Mouse (Mus musculus) hindbrain, embryonic 12.5 days (tissue): ENCODE measurements around the gene Gm20388. TPM values are rescaled to one million over a fixed set of nuclear protein-coding genes. Genes with fewer than 3 reads are reported as not detected.

Experiments
- ATAC-seq: fragments of 200-750 bp; cut with Nextera tagmentation; 2 replicates; pipeline ENCODE4 v1.8.0; 2017; ENCODE audit warnings: moderate TSS enrichment; ENCODE audit not compliant: low FRiP score
- H3K27ac ChIP-seq: fragments of 300-500 bp; sonication (generic); 2 replicates; pipeline ENCODE4 v1.5.1; 2016; ENCODE audit warnings: mild to moderate bottlenecking
- H3K27me3 ChIP-seq: fragments of 300-500 bp; sonication (generic); 2 replicates; pipeline ENCODE4 v1.6.1; 2016; ENCODE audit warnings: mild to moderate bottlenecking
- H3K36me3 ChIP-seq: fragments of 300-500 bp; sonication (generic); 2 replicates; pipeline ENCODE4 v1.6.1; 2016; ENCODE audit warnings: mild to moderate bottlenecking
- H3K4me1 ChIP-seq: fragments of 300-500 bp; sonication (generic); 2 replicates; pipeline ENCODE4 v1.6.1; 2016
- H3K4me2 ChIP-seq: fragments of 300-500 bp; sonication (generic); replicated peaks from 2 replicates; pipeline ENCODE4 v1.6.1; 2016; ENCODE audit warnings: mild to moderate bottlenecking
- H3K4me3 ChIP-seq: fragments of 300-500 bp; sonication (generic); 2 replicates; pipeline ENCODE4 v1.5.1; 2016; ENCODE audit warnings: mild to moderate bottlenecking
- H3K9ac ChIP-seq: fragments of 300-500 bp; sonication (generic); 2 replicates; pipeline ENCODE4 v1.6.1; 2016; ENCODE audit warnings: mild to moderate bottlenecking, moderate library complexity
- H3K9me3 ChIP-seq: fragments of 300-500 bp; sonication (generic); replicated peaks from 2 replicates; pipeline ENCODE4 v1.6.1; 2016; ENCODE audit warnings: mild to moderate bottlenecking
- WGBS: fragments of 180-500 bp; shearing (Covaris S2); methylation state at CpG from one replicate; pipeline ENCODE4 v1.1.7; 2016; 5-methylcytosine and 5-hydroxymethylcytosine counted together
- polyA plus RNA-seq: library from polyadenylated mRNA; unstranded; fragments of >200 nt; fragmentation: Nextera tagmentation; extraction: Ambion mirVana; gene quantifications from 2 replicates; pipeline ENCODE4 v1.2.1, GENCODE M21; 2016

Gm20388 gene
- polyA plus RNA-seq, 1 experiment from 2014 or later: not detected

DNA sequence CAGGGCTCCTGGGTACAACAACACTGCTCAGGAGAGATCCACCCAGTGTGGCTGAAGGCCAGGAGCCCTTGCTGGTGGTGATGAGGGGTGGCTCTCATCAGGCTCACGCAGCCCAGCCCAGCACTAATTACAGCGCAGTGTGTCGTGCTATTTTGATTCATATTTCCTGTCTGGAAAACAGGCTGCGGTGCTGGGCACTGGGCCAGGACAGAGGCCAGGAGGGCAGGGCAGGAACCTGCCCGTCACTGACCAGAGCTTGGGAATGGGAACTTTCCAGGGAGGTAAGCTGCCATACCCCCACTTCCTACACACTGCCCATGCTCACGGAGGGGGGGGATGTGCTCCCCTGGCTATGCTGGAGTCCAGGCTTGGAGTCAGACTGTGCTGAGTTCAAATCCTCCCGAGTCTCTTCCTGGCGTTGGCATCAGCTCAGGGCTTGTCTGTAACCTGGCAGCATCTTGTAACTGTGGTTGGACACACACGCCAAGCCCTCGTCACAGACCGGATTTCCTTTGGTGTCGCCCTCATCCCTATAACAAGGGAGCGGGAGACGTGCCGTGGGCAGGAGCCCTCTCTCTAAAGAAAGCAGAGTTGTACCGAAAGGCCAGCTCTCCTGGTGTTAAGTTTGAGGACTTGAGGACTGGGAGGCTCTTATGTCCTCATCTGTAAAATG lies 1540.9 kb downstream of the Gm20388 start:
- H3K4me1 ChIP-seq: no peaks in the 10 kb centered on the region
- no peak overlapping the region for H3K4me3 ChIP-seq
- H3K4me2 ChIP-seq: no peak overlapping the region
- no peak overlapping the region for H3K27ac ChIP-seq
- H3K27me3 ChIP-seq: no peaks in the 10 kb centered on the region
- 82% methylated on average over 16 of the region's 16 CpGs for WGBS
- no peaks in the 10 kb centered on the region for H3K36me3 ChIP-seq
- no peaks in the 10 kb centered on the region for H3K9me3 ChIP-seq
- ATAC-seq: no peak
- no peak overlapping the region for H3K9ac ChIP-seq

- Histone ChIP-seq H3K4me2 (no peak overlapping the region), H3K36me3 (no peaks in the 10 kb centered on the region), H3K4me3 (no peak overlapping the region), H3K9me3 (no peaks in the 10 kb centered on the region), H3K9ac (no peak overlapping the region), H3K27me3 (no peaks in the 10 kb centered on the region), H3K27ac (no peak overlapping the region), H3K4me1 (no peaks in the 10 kb centered on the region)
- no peak for ATAC-seq
- 90% methylated on average over 17 of the region's 17 CpGs for WGBS
Measured at GRCm38 (mm10) chr8:121454737-121455136, 1544.1 kb downstream of the Gm20388 start.

GRCm38 (mm10) chr8:121461192-121461591 lies 1550.6 kb downstream of the Gm20388 start:
- Histone ChIP-seq H3K27me3 (no peaks in the 10 kb centered on the region), H3K27ac (no peak overlapping the region)
- WGBS: 54% methylated on average over 3 of the region's 3 CpGs

DNA sequence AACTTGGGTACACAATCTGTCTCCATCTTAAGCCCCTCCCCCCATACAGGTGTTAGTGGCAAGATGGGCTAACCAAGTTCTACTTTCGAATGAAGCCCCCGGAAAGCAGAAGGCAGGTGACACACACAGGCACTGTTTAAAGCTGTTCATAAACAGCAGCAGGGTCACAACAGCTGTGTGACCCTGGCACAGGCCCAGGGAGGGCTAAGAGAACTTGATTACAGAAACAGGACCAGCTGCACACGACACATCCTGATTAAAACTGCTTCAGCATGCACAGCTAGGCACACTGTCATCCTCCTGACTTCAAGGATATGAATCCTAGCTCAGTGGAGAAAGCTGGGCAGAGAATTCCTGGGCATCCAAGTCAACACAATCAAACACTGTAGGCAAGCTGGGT lies 1551.5 kb downstream of the Gm20388 start:
- Histone ChIP-seq H3K4me2 (no peak overlapping the region), H3K27me3 (no peaks in the 10 kb centered on the region), H3K4me1 (peaks cover 7% of the 10 kb centered on the region; the same call in 1 of the 2 replicates), H3K4me3 (no peak overlapping the region), H3K27ac (no peak overlapping the region), H3K9me3 (no peaks in the 10 kb centered on the region), H3K36me3 (no peaks in the 10 kb centered on the region), H3K9ac (no peak overlapping the region)
- ATAC-seq: no peak
- WGBS: 80% methylated on average over 3 of the region's 3 CpGs

More at GRCm38 (mm10) chr8:121461192-121461591, 1550.6 kb downstream of the Gm20388 start:
- Histone ChIP-seq H3K4me3 (no peak overlapping the region), H3K9me3 (no peaks in the 10 kb centered on the region), H3K36me3 (no peaks in the 10 kb centered on the region), H3K4me2 (no peak overlapping the region), H3K9ac (no peak overlapping the region), H3K4me1 (peaks cover 7% of the 10 kb centered on the region; the same call in 1 of the 2 replicates)
- ATAC-seq: no peak

- H3K27ac ChIP-seq: peak overlapping the region; percentile 71
- WGBS: 59% methylated on average over 49 of the region's 49 CpGs
- H3K4me2 ChIP-seq: no peak overlapping the region
- no peaks in the 10 kb centered on the region for H3K36me3 ChIP-seq
- H3K9ac ChIP-seq: no peak overlapping the region
- H3K27me3 ChIP-seq: no peaks in the 10 kb centered on the region
- H3K4me3 ChIP-seq: no peak overlapping the region
- H3K9me3 ChIP-seq: no peaks in the 10 kb centered on the region
- H3K4me1 ChIP-seq: peaks cover 15% of the 10 kb centered on the region
- no peak for ATAC-seq
Measured at GRCm38 (mm10) chr8:121468083-121469071, 1557.7 kb downstream of the Gm20388 start.

GRCm38 (mm10) chr8:121474161-121474897 lies 1563.7 kb downstream of the Gm20388 start:
- 11% methylated on average over 25 of the region's 25 CpGs for WGBS
- H3K4me1 ChIP-seq: peaks cover 23% of the 10 kb centered on the region
- ATAC-seq: no peak
- peaks cover 20% of the 10 kb centered on the region for H3K27me3 ChIP-seq
- no peaks in the 10 kb centered on the region for H3K36me3 ChIP-seq
- no peak overlapping the region for H3K9ac ChIP-seq
- H3K9me3 ChIP-seq: no peaks in the 10 kb centered on the region
- no peak overlapping the region for H3K4me3 ChIP-seq
- H3K4me2 ChIP-seq: peak overlapping the region; percentile 32
- H3K27ac ChIP-seq: no peak overlapping the region

- Histone ChIP-seq H3K9me3 (no peaks in the 10 kb centered on the region), H3K36me3 (no peaks in the 10 kb centered on the region), H3K4me1 (peaks cover 27% of the 10 kb centered on the region), H3K4me3 (no peak overlapping the region), H3K9ac (no peak overlapping the region), H3K4me2 (peak overlapping the region; percentile 32), H3K27me3 (peaks cover 24% of the 10 kb centered on the region), H3K27ac (no peak overlapping the region)
- 4% methylated on average over 17 of the region's 18 CpGs for WGBS
- no peak for ATAC-seq
Measured at GRCm38 (mm10) chr8:121474898-121475284, 1564.2 kb downstream of the Gm20388 start.

GRCm38 (mm10) chr8:121477851-121478547 lies 1567.4 kb downstream of the Gm20388 start:
- no peak for ATAC-seq
- Histone ChIP-seq H3K27ac (peak overlapping the region; percentile 64; the same call in 1 of the 2 replicates), H3K27me3 (peaks cover 28% of the 10 kb centered on the region), H3K4me1 (peaks cover 37% of the 10 kb centered on the region), H3K9me3 (no peaks in the 10 kb centered on the region), H3K36me3 (no peaks in the 10 kb centered on the region), H3K4me2 (no peak overlapping the region), H3K4me3 (no peak overlapping the region), H3K9ac (no peak overlapping the region)
- 58% methylated on average over 20 of the region's 20 CpGs for WGBS

DNA sequence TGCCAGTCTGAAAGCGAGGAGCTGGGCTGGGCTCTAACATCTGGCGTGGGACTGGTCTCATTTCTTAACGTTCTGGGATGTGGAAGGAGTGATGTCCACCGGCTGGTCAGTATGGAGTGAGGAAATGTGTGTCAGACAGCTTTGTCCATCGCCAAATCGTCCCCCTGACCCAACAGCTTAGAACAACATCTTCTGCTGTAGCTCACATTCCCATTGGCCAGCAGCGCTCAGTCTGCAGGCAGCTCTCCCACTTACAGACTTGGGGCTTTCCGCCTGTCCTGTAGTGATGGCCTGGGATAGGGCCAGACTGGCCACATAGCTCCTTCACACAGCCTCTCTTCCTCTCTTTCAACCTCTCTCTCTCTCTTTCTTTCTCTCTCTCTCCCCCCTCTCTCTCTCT lies 1568.5 kb downstream of the Gm20388 start:
- WGBS: 72% methylated on average over 8 of the region's 8 CpGs
- Histone ChIP-seq H3K27ac (no peak overlapping the region; the same call in 1 of the 2 replicates), H3K36me3 (no peaks in the 10 kb centered on the region), H3K27me3 (peaks cover 27% of the 10 kb centered on the region), H3K4me1 (peaks cover 34% of the 10 kb centered on the region), H3K4me2 (no peak overlapping the region), H3K4me3 (no peak overlapping the region), H3K9me3 (no peaks in the 10 kb centered on the region), H3K9ac (no peak overlapping the region)
- no peak for ATAC-seq

GRCm38 (mm10) chr8:121480411-121481031 lies 1569.9 kb downstream of the Gm20388 start:
- Histone ChIP-seq H3K4me1 (peaks cover 24% of the 10 kb centered on the region), H3K27ac (peak overlapping the region; percentile 72), H3K9ac (no peak overlapping the region), H3K4me3 (no peak overlapping the region), H3K36me3 (no peaks in the 10 kb centered on the region), H3K4me2 (no peak overlapping the region), H3K27me3 (peaks cover 15% of the 10 kb centered on the region), H3K9me3 (no peaks in the 10 kb centered on the region)
- no peak for ATAC-seq
- 39% methylated on average over 26 of the region's 26 CpGs for WGBS

GRCm38 (mm10) chr8:121484072-121484782 lies 1573.6 kb downstream of the Gm20388 start:
- Histone ChIP-seq H3K9me3 (no peaks in the 10 kb centered on the region), H3K27me3 (peaks cover 8% of the 10 kb centered on the region; the same call in 1 of the 2 replicates), H3K9ac (no peak overlapping the region), H3K36me3 (no peaks in the 10 kb centered on the region), H3K4me3 (no peak overlapping the region), H3K4me2 (no peak overlapping the region), H3K27ac (no peak overlapping the region), H3K4me1 (peaks cover 19% of the 10 kb centered on the region)
- ATAC-seq: no peak
- WGBS: 75% methylated on average over 23 of the region's 23 CpGs
